Mouse (Mus musculus) cerebellum, adult 11-12 months (tissue): ENCODE measurements at regions not wholly inside any gene's neighbourhood (a gene's known extent, or its start where the extent isn't known, plus 50 kb on each side); places are given as distances from the start of the nearest gene placed in this dataset.

Source experiments
- DNase-seq: peaks from one replicate; pipeline ENCODE4 v3.0.0; 2022

- no peak for DNase-seq
These were observed 183.1 kb downstream of the Gm12728 start for GRCm38 (mm10) chr4:105972736-105973135.

- DNase-seq: no peak
These were observed 184.2 kb downstream of the Gm12728 start for GRCm38 (mm10) chr4:105973769-105974397.

- no peak for DNase-seq
These were observed 185.3 kb downstream of the Gm12728 start for GRCm38 (mm10) chr4:105974948-105975347.

GRCm38 (mm10) chr4:105979048-105979447 is 189.4 kb downstream of the Gm12728 start:
- no peak for DNase-seq

- DNase-seq: no peak
These were observed 193.3 kb downstream of the Gm12728 start for GRCm38 (mm10) chr4:105983018-105983417.

GRCm38 (mm10) chr4:105987963-105988602 is 198.4 kb downstream of the Gm12728 start:
- no peak for DNase-seq

GRCm38 (mm10) chr4:105992581-105993127 is 203.0 kb downstream of the Gm12728 start:
- DNase-seq: no peak

GRCm38 (mm10) chr4:105994390-105994798 is 204.7 kb downstream of the Gm12728 start:
- no peak for DNase-seq

- DNase-seq: no peak
These were observed 206.4 kb downstream of the Gm12728 start for GRCm38 (mm10) chr4:105996060-105996459.

GRCm38 (mm10) chr4:105996893-105997630 is 207.4 kb downstream of the Gm12728 start:
- DNase-seq: no peak

- DNase-seq: no peak
These were observed 212.8 kb downstream of the Gm12728 start for GRCm38 (mm10) chr4:106002516-106002915.

- no peak for DNase-seq
These were observed 216.3 kb downstream of the Gm12728 start for GRCm38 (mm10) chr4:106005936-106006335.

- no peak for DNase-seq
These were observed 217.9 kb downstream of the Gm12728 start for GRCm38 (mm10) chr4:106007334-106008190.

GRCm38 (mm10) chr4:106017065-106017646 is 227.5 kb downstream of the Gm12728 start:
- DNase-seq: no peak

- DNase-seq: no peak
These were observed 229.3 kb downstream of the Gm12728 start for GRCm38 (mm10) chr4:106018936-106019335.

GRCm38 (mm10) chr4:106020338-106020737 is 230.7 kb downstream of the Gm12728 start:
- DNase-seq: no peak

- no peak for DNase-seq
These were observed 234.9 kb downstream of the Gm12728 start for GRCm38 (mm10) chr4:106024591-106024990.

- no peak for DNase-seq
These were observed 236.4 kb downstream of the Gm12728 start for GRCm38 (mm10) chr4:106025966-106026637.

- no peak for DNase-seq
These were observed 250.7 kb downstream of the Gm12728 start for GRCm38 (mm10) chr4:106040376-106040775.

GRCm38 (mm10) chr4:106042456-106042855 is 252.8 kb downstream of the Gm12728 start:
- no peak for DNase-seq

GRCm38 (mm10) chr4:106043661-106044060 is 254.0 kb downstream of the Gm12728 start:
- no peak for DNase-seq

GRCm38 (mm10) chr4:106048053-106048452 is 258.4 kb downstream of the Gm12728 start:
- DNase-seq: no peak
